Mouse (Mus musculus): Measurements from ENCODE around the gene Creb5. TPM values are rescaled to one million over a fixed set of nuclear protein-coding genes. Genes with fewer than 3 reads are reported as not detected.
A peak's percentile ranks its signal among the peaks of the same experiment; 100 is the strongest.

The Creb5 gene
- polyA plus RNA-seq, 1 experiment from 2014 or later, result 22.3 TPM

DNA sequence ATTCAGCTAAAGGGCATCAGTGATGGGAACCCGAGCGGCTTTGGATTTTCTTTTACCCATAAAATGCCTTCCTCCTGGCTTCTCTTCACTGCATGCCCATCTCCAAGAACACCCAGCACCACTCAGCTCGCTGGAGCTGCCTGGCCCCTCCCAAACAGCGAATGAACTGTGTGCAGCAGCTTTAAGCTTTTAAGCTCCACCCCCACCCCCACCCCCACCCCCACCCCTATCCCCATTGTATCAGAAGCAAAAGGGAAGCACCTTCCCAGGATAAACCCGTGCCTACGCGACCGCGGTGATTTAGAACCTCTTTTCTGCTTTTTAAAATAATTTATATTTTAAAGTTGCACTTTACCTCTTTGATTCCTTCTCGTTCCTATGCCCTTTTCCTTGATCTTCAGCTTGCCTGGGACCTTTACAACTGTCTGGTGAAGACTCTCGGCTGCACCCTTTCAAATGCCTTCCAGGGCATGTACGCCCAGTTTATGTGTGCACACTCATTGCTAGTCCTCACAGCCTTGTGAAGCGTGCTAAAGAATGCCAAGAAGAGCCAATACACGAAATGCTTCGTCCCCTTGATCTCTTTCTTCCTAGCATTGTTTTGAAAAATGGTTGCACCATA is 411.2 kb downstream of the Creb5 start:
- Histone ChIP-seq H3K9me3 (ENCODE audit: control insufficient read depth, low read length) (no peaks in the 10 kb centered on the region), H3K9ac (ENCODE audit: low read length) (no peak overlapping the region), H3K4me1 (ENCODE audit: control insufficient read depth, insufficient read depth, low read length) (peaks cover 10% of the 10 kb centered on the region), H3K4me2 (ENCODE audit: low read depth, severe bottlenecking) (peak overlapping the region; percentile 11; the same call in 1 of the 2 replicates), H3K27ac (replicated peaks; ENCODE audit: low read depth, low read length) (no peak overlapping the region), H3K27me3 (ENCODE audit: control insufficient read depth, insufficient read depth, low read length) (no peaks in the 10 kb centered on the region), H3K4me3 (ENCODE audit: low read depth, low read length) (no peak overlapping the region), H3K36me3 (ENCODE audit: control insufficient read depth, insufficient read depth, low read length) (no peaks in the 10 kb centered on the region)
- ATAC-seq (ENCODE audit: insufficient number of reproducible peaks, low FRiP score, low TSS enrichment, low read depth) (no peak), DNase-seq (ENCODE audit: low spot score) (no peak)
- WGBS, result 15% methylated on average over 15 of the region's 15 CpGs

DNA sequence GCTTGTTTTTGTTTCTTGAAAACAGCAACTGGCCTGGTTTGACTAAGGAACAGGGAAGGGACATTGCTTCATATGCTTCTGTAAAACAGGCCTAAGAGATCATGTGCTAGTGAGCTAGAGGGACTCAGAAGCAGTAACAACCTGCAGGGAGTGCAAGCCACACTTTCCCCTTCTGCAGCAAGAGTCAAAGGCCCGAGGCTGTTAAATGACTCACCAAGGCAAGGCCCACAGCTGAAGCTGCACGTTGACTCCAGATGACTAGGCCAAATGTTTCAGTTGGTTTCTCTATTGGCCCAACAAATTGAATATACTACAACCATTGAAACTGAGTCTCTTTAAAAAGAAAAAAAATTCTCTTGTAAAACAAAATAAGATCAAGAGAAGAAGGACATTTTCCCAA is 417.4 kb downstream of the Creb5 start:
- no peaks in the 10 kb centered on the region for H3K27me3 ChIP-seq (ENCODE audit: control insufficient read depth, insufficient read depth, low read length)
- no peak for DNase-seq (ENCODE audit: low spot score)
- no peaks in the 10 kb centered on the region; the same call in 1 of the 2 replicates for H3K4me1 ChIP-seq (ENCODE audit: control insufficient read depth, insufficient read depth, low read length)
- no peak overlapping the region for H3K4me2 ChIP-seq (ENCODE audit: low read depth, severe bottlenecking)
- no peak overlapping the region for H3K4me3 ChIP-seq (ENCODE audit: low read depth, low read length)
- no peak for ATAC-seq (ENCODE audit: insufficient number of reproducible peaks, low FRiP score, low TSS enrichment, low read depth)
- no peak overlapping the region for H3K9ac ChIP-seq (ENCODE audit: low read length)
- H3K9me3 ChIP-seq (ENCODE audit: control insufficient read depth, low read length), result no peaks in the 10 kb centered on the region
- 5% methylated on average over 2 of the region's 2 CpGs for WGBS
- no peak overlapping the region for H3K27ac ChIP-seq (replicated peaks; ENCODE audit: low read depth, low read length)
- no peaks in the 10 kb centered on the region for H3K36me3 ChIP-seq (ENCODE audit: control insufficient read depth, insufficient read depth, low read length)

DNA sequence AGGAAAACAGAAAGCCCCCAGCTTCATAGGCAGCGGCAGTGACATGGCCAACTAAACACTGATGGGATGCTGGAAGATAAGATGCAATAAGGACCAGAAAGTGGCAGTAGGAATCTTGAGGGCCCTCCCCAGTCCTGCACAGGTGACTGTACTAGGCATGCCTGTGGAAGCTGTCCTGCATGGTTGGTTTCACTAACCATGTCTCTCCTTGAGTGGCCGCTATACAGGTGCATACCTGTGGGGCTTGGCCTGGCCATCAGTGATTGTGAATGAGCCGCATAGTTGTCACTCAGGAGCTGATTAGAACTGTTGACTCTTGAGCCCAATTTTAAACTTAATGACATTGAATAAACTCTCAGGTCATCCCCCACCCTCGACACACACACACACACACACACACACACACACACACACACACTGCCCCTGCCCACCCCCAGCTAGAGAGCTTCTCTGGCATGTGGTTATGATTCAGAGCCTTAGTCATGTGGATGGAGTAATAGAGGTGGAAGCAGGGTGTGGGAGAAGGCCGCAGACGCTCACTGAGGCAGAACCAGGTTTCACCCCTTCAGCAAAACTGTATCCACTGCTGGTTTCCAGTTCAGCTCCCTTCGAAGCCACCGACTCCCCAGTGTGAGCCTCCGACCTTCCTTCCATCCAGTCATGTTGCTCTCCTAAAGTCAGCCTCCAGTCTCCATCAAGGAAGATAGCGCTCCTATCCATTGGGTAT is 419.7 kb downstream of the Creb5 start:
- Histone ChIP-seq H3K27ac (replicated peaks; ENCODE audit: low read depth, low read length) (no peak overlapping the region), H3K4me3 (ENCODE audit: low read depth, low read length) (no peak overlapping the region), H3K9me3 (ENCODE audit: control insufficient read depth, low read length) (no peaks in the 10 kb centered on the region), H3K9ac (ENCODE audit: low read length) (no peak overlapping the region), H3K4me2 (ENCODE audit: low read depth, severe bottlenecking) (no peak overlapping the region), H3K36me3 (ENCODE audit: control insufficient read depth, insufficient read depth, low read length) (no peaks in the 10 kb centered on the region), H3K4me1 (ENCODE audit: control insufficient read depth, insufficient read depth, low read length) (no peaks in the 10 kb centered on the region; the same call in 1 of the 2 replicates), H3K27me3 (ENCODE audit: control insufficient read depth, insufficient read depth, low read length) (no peaks in the 10 kb centered on the region)
- 86% methylated on average over 10 of the region's 10 CpGs for WGBS
- ATAC-seq (ENCODE audit: insufficient number of reproducible peaks, low FRiP score, low TSS enrichment, low read depth), result no peak
- no peak for DNase-seq (ENCODE audit: low spot score)

DNA sequence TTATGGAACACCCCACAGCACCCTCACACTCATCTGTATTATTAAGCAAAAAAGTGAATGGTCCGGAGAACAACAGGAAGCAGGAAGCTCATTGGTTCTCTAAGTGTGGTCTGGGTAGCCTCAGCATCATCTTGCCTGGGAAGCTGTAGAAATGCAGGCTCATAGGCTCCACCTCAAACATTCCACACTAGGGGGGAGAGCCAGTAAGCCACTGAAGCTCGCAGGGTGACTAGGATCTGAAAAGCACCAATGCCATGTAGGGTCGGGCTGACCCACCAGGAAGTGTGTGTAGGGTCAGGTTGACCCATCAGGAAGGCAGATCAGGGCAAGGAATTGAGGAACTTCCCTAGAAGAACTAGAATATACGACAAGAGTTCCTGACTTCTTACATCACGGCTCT is 420.7 kb downstream of the Creb5 start:
- ATAC-seq (ENCODE audit: insufficient number of reproducible peaks, low FRiP score, low TSS enrichment, low read depth), result no peak
- Histone ChIP-seq H3K27me3 (ENCODE audit: control insufficient read depth, insufficient read depth, low read length) (no peaks in the 10 kb centered on the region), H3K9me3 (ENCODE audit: control insufficient read depth, low read length) (no peaks in the 10 kb centered on the region), H3K4me3 (ENCODE audit: low read depth, low read length) (no peak overlapping the region), H3K4me1 (ENCODE audit: control insufficient read depth, insufficient read depth, low read length) (no peaks in the 10 kb centered on the region; the same call in 1 of the 2 replicates), H3K27ac (replicated peaks; ENCODE audit: low read depth, low read length) (no peak overlapping the region), H3K9ac (ENCODE audit: low read length) (no peak overlapping the region), H3K4me2 (ENCODE audit: low read depth, severe bottlenecking) (no peak overlapping the region), H3K36me3 (ENCODE audit: control insufficient read depth, insufficient read depth, low read length) (no peaks in the 10 kb centered on the region)
- 71% methylated on average over 5 of the region's 5 CpGs for WGBS
- DNase-seq (ENCODE audit: low spot score), result no peak

DNA sequence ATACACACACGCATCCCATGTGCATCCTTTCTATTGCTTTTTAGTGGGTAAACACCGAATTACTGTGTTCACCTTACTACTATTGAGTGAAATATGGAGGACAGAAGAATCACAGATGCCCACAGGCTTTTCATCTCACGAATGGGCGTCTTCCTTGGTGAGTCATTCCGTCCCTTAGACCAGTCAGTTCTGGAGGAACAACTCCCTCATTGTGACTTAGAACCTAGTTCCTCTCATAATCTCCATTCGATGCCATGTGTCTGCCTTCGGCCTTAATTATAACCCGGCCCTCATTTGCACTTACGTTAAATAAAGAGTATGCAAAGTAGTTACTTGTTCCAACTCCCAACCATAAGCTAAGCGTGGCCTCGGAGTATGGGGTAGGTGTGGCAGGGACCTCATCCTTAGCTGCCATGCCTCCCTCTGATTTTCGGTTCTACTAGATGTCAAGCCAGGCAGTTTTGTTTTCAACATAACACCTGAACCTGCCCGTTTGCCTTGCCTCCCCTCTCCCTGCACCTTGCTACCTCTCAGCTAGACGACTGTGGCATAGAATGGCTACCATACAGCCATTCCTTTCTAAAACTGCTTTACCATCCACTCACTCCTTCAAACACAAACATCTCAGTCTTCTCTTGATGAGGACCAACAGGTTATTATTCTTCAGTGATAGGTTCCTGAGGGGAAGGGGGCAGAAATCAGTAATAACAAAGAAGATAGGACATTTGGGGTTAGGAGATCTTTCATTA is 422.8 kb downstream of the Creb5 start:
- 91% methylated on average over 14 of the region's 14 CpGs for WGBS
- H3K36me3 ChIP-seq (ENCODE audit: control insufficient read depth, insufficient read depth, low read length), result no peaks in the 10 kb centered on the region
- no peak overlapping the region for H3K4me2 ChIP-seq (ENCODE audit: low read depth, severe bottlenecking)
- ATAC-seq (ENCODE audit: insufficient number of reproducible peaks, low FRiP score, low TSS enrichment, low read depth) (no peak), DNase-seq (ENCODE audit: low spot score) (no peak)
- H3K27ac ChIP-seq (replicated peaks; ENCODE audit: low read depth, low read length), result no peak overlapping the region
- H3K9ac ChIP-seq (ENCODE audit: low read length), result no peak overlapping the region
- H3K9me3 ChIP-seq (ENCODE audit: control insufficient read depth, low read length), result no peaks in the 10 kb centered on the region
- no peaks in the 10 kb centered on the region; the same call in 1 of the 2 replicates for H3K4me1 ChIP-seq (ENCODE audit: control insufficient read depth, insufficient read depth, low read length)
- H3K4me3 ChIP-seq (ENCODE audit: low read depth, low read length), result no peak overlapping the region
- H3K27me3 ChIP-seq (ENCODE audit: control insufficient read depth, insufficient read depth, low read length), result no peaks in the 10 kb centered on the region

DNA sequence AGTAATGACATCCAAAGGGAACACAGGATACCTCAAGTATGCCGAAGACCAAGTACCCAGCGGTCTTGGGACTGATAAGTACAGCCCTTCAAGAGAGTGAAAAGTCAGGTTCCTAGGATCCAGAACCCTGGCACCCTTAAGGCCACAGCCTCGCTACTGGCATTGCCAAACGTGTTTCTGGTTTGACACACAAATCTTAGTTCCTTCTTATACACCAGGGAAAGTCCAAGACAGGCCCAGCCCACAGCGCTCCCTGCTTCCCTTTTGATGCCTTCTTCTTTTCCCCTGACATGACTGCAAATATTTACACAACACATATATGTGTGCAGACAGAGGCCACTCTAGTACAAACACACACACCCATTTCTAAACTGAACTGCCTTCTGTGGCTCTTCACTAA is 423.5 kb downstream of the Creb5 start:
- no peak overlapping the region for H3K27ac ChIP-seq (replicated peaks; ENCODE audit: low read depth, low read length)
- DNase-seq (ENCODE audit: low spot score) (no peak), ATAC-seq (ENCODE audit: insufficient number of reproducible peaks, low FRiP score, low TSS enrichment, low read depth) (no peak)
- H3K4me3 ChIP-seq (ENCODE audit: low read depth, low read length), result no peak overlapping the region
- no peak overlapping the region for H3K9ac ChIP-seq (ENCODE audit: low read length)
- no peaks in the 10 kb centered on the region; the same call in 1 of the 2 replicates for H3K4me1 ChIP-seq (ENCODE audit: control insufficient read depth, insufficient read depth, low read length)
- H3K9me3 ChIP-seq (ENCODE audit: control insufficient read depth, low read length), result no peaks in the 10 kb centered on the region
- H3K27me3 ChIP-seq (ENCODE audit: control insufficient read depth, insufficient read depth, low read length), result no peaks in the 10 kb centered on the region
- H3K4me2 ChIP-seq (ENCODE audit: low read depth, severe bottlenecking), result no peak overlapping the region
- no peaks in the 10 kb centered on the region for H3K36me3 ChIP-seq (ENCODE audit: control insufficient read depth, insufficient read depth, low read length)
- WGBS, result 90% methylated on average over 5 of the region's 5 CpGs

DNA sequence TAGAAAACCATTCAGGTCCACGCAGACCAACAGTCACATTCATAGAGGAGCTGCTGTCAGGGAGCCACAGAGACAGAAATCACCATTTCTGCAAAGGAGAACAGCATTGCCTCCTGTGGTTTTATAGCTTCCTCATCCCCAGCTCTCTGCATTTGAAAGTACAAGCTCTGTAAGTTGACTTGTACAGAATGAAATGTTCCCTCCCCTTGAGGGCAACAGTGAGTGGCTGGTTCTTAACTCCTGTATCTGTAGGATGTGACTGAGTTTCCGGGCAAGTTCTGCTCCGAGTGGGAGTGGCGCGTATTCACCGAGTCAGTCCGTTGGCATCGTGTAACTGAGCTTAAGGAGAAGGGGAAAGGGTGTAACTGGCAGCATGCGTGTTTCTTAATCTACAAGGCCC is 426.1 kb downstream of the Creb5 start:
- no peak for ATAC-seq (ENCODE audit: insufficient number of reproducible peaks, low FRiP score, low TSS enrichment, low read depth)
- WGBS, result 76% methylated on average over 9 of the region's 9 CpGs
- Histone ChIP-seq H3K9me3 (ENCODE audit: control insufficient read depth, low read length) (no peaks in the 10 kb centered on the region), H3K27ac (replicated peaks; ENCODE audit: low read depth, low read length) (no peak overlapping the region), H3K36me3 (ENCODE audit: control insufficient read depth, insufficient read depth, low read length) (no peaks in the 10 kb centered on the region), H3K27me3 (ENCODE audit: control insufficient read depth, insufficient read depth, low read length) (no peaks in the 10 kb centered on the region), H3K4me1 (ENCODE audit: control insufficient read depth, insufficient read depth, low read length) (no peaks in the 10 kb centered on the region), H3K4me2 (ENCODE audit: low read depth, severe bottlenecking) (no peak overlapping the region), H3K4me3 (ENCODE audit: low read depth, low read length) (no peak overlapping the region), H3K9ac (ENCODE audit: low read length) (no peak overlapping the region)
- DNase-seq (ENCODE audit: low spot score), result no peak

DNA sequence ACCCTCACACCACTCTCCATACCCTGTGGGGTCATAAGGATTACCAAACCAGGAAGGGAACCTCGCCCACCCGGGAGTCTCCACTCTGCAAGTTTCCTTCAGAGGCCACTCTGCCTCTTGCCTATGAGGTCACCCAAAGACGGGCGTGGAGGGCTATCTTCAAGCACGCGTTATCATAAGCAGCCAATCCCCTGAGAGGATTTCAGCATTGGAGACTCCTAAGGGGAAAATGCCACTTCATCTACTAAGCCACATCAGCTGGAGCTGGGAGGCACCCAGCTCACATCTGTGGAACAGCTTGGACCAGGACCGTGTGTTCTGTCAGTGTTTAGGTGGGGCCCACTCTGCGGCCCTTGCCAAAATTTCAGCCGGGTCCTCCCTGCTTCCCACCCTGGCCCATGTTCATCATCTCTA is 427.8 kb downstream of the Creb5 start:
- ATAC-seq (ENCODE audit: insufficient number of reproducible peaks, low FRiP score, low TSS enrichment, low read depth) (no peak), DNase-seq (ENCODE audit: low spot score) (no peak)
- no peaks in the 10 kb centered on the region for H3K9me3 ChIP-seq (ENCODE audit: control insufficient read depth, low read length)
- no peak overlapping the region for H3K4me2 ChIP-seq (ENCODE audit: low read depth, severe bottlenecking)
- H3K9ac ChIP-seq (ENCODE audit: low read length), result no peak overlapping the region
- no peak overlapping the region for H3K4me3 ChIP-seq (ENCODE audit: low read depth, low read length)
- H3K27ac ChIP-seq (replicated peaks; ENCODE audit: low read depth, low read length), result no peak overlapping the region
- WGBS, result 86% methylated on average over 9 of the region's 9 CpGs
- no peaks in the 10 kb centered on the region for H3K4me1 ChIP-seq (ENCODE audit: control insufficient read depth, insufficient read depth, low read length)
- H3K36me3 ChIP-seq (ENCODE audit: control insufficient read depth, insufficient read depth, low read length), result no peaks in the 10 kb centered on the region
- no peaks in the 10 kb centered on the region for H3K27me3 ChIP-seq (ENCODE audit: control insufficient read depth, insufficient read depth, low read length)
